Mouse (Mus musculus) cortical plate, adult 2 months (tissue): Measurements from ENCODE around the gene Prf1.

ENCODE experiments used
- CTCF ChIP-seq: fragments of 200-500 bp; IDR thresholded peaks from 2 replicates; pipeline ENCODE4 v1.5.1; 2011; ENCODE audit warnings: mild to moderate bottlenecking, control low read depth, low read length; ENCODE audit not compliant: insufficient read depth; ENCODE audit errors: extremely low read depth
- POLR2A ChIP-seq: fragments of 200-500 bp; IDR thresholded peaks from 2 replicates; pipeline ENCODE4 v1.6.1; 2011; ENCODE audit warnings: mild to moderate bottlenecking, low read length, control low read depth; ENCODE audit not compliant: insufficient read depth; ENCODE audit errors: extremely low read depth

- no peak for TF ChIP-seq CTCF
- no peak for TF ChIP-seq POLR2A
Observed at GRCm38 (mm10) chr10:61281115-61281514, 16.5 kb upstream of the Prf1 start.
